Mouse (Mus musculus) neural tube, embryonic 13.5 days (tissue): ENCODE data around the gene Arhgdia. TPM values are rescaled to one million over a fixed set of nuclear protein-coding genes. Genes with fewer than 3 reads are reported as not detected.
A peak's percentile ranks its signal among the peaks of the same experiment; 100 is the strongest.
"Not testable (repeated sequence)": the region's sequence is repeated elsewhere in the genome, so short reads cannot be mapped to it uniquely, and the experiment has no call there.

Source experiments
- ATAC-seq: fragments of 200-750 bp; cut with Nextera tagmentation; 2 replicates; pipeline ENCODE4 v1.8.0; 2017; ENCODE audit warnings: low read depth, mild to moderate bottlenecking, moderate TSS enrichment, moderate library complexity
- H3K27ac ChIP-seq: fragments of 300-500 bp; sonication (generic); replicated peaks from 2 replicates; pipeline ENCODE4 v1.5.1; 2015; ENCODE audit warnings: moderate library complexity, mild to moderate bottlenecking, inconsistent platforms
- H3K27me3 ChIP-seq: fragments of 300-500 bp; sonication (generic); 2 replicates; pipeline ENCODE4 v1.6.1; 2015; ENCODE audit warnings: mild to moderate bottlenecking, inconsistent platforms
- H3K36me3 ChIP-seq: fragments of 300-500 bp; sonication (generic); 2 replicates; pipeline ENCODE4 v1.6.1; 2015; ENCODE audit warnings: mild to moderate bottlenecking, inconsistent platforms
- H3K4me1 ChIP-seq: fragments of 300-500 bp; sonication (generic); replicated peaks from 2 replicates; pipeline ENCODE4 v1.6.1; 2015; ENCODE audit warnings: inconsistent platforms
- H3K4me2 ChIP-seq: fragments of 300-500 bp; sonication (generic); 2 replicates; pipeline ENCODE4 v1.6.1; 2015; ENCODE audit warnings: inconsistent platforms, mild to moderate bottlenecking, moderate library complexity
- H3K4me3 ChIP-seq: fragments of 300-500 bp; sonication (generic); 2 replicates; pipeline ENCODE4 v1.5.1; 2015; ENCODE audit warnings: mild to moderate bottlenecking, inconsistent platforms
- H3K9ac ChIP-seq: fragments of 300-500 bp; sonication (generic); 2 replicates; pipeline ENCODE4 v1.6.1; 2015; ENCODE audit warnings: moderate library complexity, mild to moderate bottlenecking, inconsistent platforms
- H3K9me3 ChIP-seq: fragments of 300-500 bp; sonication (generic); 2 replicates; pipeline ENCODE4 v1.6.1; 2016; ENCODE audit warnings: inconsistent platforms
- WGBS: fragments of 180-500 bp; shearing (Covaris S2); methylation state at CpG from one replicate; pipeline ENCODE4 v1.1.7; 2015; 5-methylcytosine and 5-hydroxymethylcytosine counted together
- polyA plus RNA-seq: library from polyadenylated mRNA; unstranded; fragments of >200 nt; fragmentation: Nextera tagmentation; extraction: Ambion mirVana; gene quantifications from 2 replicates; pipeline ENCODE4 v1.2.1, GENCODE M21; 2015

Arhgdia gene
- polyA plus RNA-seq, 1 experiment from 2014 or later: 543 TPM

DNA sequence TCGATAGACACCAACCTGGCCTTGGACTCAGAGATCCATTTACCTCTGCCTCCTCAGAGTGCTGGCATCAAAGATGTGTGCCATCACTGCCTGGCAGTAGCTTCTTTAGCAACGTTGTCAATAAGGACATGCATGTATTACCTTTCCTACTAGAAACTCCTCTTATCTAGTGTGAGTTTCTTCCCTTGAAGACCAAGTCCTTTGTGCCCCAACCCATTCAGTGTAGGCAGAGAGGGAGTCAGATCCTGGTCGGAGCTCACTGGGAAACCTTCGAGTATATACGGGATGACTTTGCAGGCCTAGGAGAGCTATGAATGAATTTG is 7.2 kb downstream of the Arhgdia start:
- Histone ChIP-seq H3K27ac (peak overlapping the region; percentile 90; the same call in 1 of the 2 replicates), H3K36me3 (peaks cover 47% of the 10 kb centered on the region), H3K4me2 (peak overlapping the region; percentile 90), H3K27me3 (no peaks in the 10 kb centered on the region), H3K9me3 (no peaks in the 10 kb centered on the region), H3K4me1 (peaks cover 40% of the 10 kb centered on the region), H3K9ac (peak overlapping the region; percentile 84), H3K4me3 (peak overlapping the region; percentile 89)
- no peak for ATAC-seq
- WGBS: 41% methylated on average over 5 of the region's 5 CpGs

DNA sequence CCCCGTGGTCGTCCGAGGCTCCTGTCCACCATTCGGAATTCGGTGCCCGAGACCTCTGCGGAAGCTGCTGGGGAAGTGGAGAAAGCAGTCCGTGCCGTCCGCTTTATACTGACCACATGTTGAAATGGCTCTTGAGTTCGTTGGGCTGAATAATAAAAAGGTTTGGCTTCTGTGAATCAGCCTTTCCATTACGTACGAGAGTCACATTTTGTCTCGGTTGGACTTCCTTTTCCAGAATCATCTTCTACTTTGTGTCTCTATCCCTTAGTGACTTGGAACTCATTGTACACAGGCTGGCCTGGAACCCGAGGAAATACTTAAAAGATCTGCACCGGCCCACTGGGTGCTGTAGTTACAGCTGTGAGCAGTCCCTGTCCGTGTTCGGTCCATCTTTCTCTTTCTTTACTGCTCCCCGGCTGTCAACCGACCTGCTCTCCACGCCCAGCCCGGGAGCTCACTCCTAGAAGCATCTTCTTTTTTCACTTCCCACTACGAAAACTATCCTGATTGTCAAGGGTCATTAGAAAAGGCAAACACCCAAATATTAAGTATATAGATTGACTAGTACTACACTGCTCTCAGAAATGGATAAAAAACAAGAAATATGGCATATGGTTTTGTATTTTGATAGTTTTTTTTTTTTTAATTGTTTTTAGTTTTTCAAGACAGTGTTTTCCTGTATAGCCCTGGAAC is 7.7 kb downstream of the Arhgdia start:
- no peak; the same call in 1 of the 2 replicates for ATAC-seq
- WGBS: under 1% methylated on average over 23 of the region's 23 CpGs
- peaks cover 46% of the 10 kb centered on the region for H3K36me3 ChIP-seq
- peaks cover 35% of the 10 kb centered on the region for H3K4me1 ChIP-seq
- peak overlapping the region; percentile 89 for H3K4me3 ChIP-seq
- peak overlapping the region; percentile 90 for H3K27ac ChIP-seq
- peak overlapping the region; percentile 84 for H3K9ac ChIP-seq
- no peaks in the 10 kb centered on the region for H3K27me3 ChIP-seq
- peak overlapping the region; percentile 90 for H3K4me2 ChIP-seq
- H3K9me3 ChIP-seq: no peaks in the 10 kb centered on the region

DNA sequence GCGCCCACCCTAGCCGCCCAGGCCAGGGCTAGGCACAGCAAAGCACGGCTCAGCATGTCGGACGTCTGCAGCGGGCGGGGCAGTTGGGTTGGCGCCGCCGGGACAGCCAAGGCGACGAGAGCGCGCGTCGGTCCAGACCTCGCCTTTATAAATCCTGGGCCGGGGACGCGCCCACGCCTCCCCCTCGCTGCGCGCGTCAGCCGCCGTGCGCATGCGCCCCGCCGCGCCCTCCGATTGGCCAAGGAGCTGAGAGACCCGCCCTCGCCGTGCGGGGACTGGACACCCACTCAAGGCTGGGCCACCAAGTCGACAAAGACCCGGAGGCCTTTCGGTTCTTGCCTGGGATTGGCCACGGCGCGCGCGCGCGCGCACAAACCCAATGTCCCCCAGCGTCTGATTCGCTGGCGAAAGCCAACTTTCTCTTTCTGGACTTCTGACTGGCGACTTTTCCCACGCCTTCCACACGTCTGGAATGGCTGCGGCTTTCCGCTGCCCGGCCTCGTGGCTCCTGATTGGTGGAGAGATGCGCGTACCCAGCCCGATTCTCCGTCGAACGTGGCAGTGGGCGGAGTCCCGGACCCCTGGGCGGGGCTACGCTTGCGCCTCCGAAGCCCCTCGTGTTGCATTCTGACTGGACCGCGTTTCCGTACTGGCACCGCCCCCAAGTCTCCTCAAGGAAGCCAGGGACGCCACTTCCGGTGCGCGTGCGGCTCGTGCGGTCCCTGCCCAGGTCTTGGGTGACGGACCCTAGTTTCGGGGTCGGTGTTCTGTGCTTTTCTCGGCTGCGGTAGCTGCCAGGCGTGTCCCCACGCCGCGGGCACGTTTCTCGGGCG is 8.5 kb downstream of the Arhgdia start, which contains the start of gene P4hb:
P4hb (minus strand) TSS at position 502 of the 833 bp plus-strand sequence.
- peak; percentile 98 for ATAC-seq
- H3K27me3 ChIP-seq: no peaks in the 10 kb centered on the region
- peak within 1 kb of the TSS; percentile 90 for H3K27ac ChIP-seq
- peaks cover 30% of the 10 kb centered on the region for H3K4me1 ChIP-seq
- peak within 1 kb of the TSS; percentile 89 for H3K4me3 ChIP-seq
- peak within 1 kb of the TSS; percentile 96 for H3K9ac ChIP-seq
- peaks cover 46% of the 10 kb centered on the region for H3K36me3 ChIP-seq
- peak within 1 kb of the TSS; percentile 90 for H3K4me2 ChIP-seq
- WGBS: under 1% methylated on average over 94 of the region's 94 CpGs
- no peaks in the 10 kb centered on the region for H3K9me3 ChIP-seq

DNA sequence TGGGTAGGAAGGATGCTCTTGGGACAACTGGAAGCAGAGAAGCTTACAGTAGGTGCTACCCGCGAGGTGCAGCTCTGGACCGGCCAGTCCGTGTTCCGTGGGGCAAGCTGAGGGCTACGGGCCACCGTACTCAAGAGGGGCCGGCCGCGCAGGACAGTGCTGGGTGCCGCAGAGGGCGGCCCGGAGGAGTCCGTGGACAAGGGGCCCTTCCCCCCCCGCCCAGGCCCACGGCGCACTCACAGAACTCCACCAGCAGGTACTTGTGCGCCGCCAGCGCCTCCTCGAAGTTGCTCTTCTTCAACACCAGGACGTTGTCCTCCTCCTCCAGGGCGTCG is 9.0 kb downstream of the Arhgdia start:
- ATAC-seq: peak; percentile 51; the same call in 1 of the 2 replicates
- no peaks in the 10 kb centered on the region for H3K9me3 ChIP-seq
- peaks cover 46% of the 10 kb centered on the region for H3K36me3 ChIP-seq
- WGBS: under 1% methylated on average over 24 of the region's 24 CpGs
- H3K27ac ChIP-seq: peak overlapping the region; percentile 90
- peak overlapping the region; percentile 89 for H3K4me3 ChIP-seq
- peak overlapping the region; percentile 90 for H3K4me2 ChIP-seq
- no peaks in the 10 kb centered on the region for H3K27me3 ChIP-seq
- H3K9ac ChIP-seq: peak overlapping the region; percentile 96
- peaks cover 30% of the 10 kb centered on the region for H3K4me1 ChIP-seq

DNA sequence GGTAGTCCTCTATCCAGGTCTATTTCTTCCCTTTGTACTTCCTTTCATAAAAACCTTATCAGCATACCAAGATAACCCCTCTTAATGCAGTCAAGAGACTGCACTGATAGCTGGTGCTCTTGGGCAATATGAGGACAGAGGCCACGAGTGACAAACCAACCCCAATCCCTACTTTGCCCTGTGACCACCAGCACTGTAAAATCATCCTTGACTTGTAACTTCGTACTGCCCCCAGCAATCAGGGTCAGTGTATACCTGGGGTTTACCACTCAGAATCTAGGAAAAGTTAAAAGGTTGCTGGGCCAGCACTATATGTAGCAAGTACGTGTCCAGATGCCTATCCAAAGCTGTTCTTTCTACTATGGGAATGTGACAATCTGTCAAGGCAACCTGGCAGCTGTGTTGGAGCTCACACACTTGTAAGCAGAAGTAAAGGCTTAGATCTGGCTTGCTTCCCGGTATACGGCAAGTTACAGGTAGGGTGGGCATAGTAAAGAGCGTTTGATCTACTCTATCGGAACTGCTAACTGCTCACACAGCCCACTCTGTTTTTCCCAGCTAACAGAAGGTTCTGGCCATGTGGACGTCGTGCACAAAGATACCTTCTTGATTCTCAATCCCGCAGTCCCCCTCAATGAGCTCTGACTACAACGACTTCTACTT is 9.5 kb downstream of the Arhgdia start:
- H3K36me3 ChIP-seq: peaks cover 46% of the 10 kb centered on the region
- H3K27me3 ChIP-seq: no peaks in the 10 kb centered on the region
- H3K4me3 ChIP-seq: peak overlapping the region; percentile 89
- H3K4me1 ChIP-seq: peaks cover 30% of the 10 kb centered on the region
- H3K9ac ChIP-seq: peak overlapping the region; percentile 96
- H3K27ac ChIP-seq: peak overlapping the region; percentile 90
- H3K9me3 ChIP-seq: no peaks in the 10 kb centered on the region
- peak overlapping the region; percentile 90 for H3K4me2 ChIP-seq
- no peak for ATAC-seq
- whole genome bisulfite sequencing: 17% methylated on average over 11 of the region's 11 CpGs

DNA sequence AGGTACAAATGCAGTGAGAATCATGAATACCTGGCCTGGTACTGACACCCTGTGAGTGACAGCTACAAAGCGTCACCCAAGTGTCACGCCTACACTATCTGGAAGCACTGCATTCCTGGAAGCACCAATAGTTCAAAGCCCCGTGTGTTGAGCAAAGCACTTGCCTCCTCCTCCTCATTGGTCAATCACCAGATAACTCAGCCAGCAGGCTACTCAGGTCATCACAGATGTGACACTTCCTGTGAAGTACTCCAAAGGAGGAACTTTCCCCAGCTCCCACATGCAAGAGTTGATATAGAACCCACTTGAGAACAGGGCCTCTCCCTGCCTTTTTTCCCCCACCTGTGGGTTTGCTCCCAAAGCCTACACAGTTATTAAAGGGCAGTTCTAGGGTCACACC is 10.3 kb downstream of the Arhgdia start:
- Histone ChIP-seq H3K27me3 (no peaks in the 10 kb centered on the region), H3K4me2 (peak overlapping the region; percentile 90), H3K27ac (no peak overlapping the region), H3K36me3 (peaks cover 51% of the 10 kb centered on the region), H3K9me3 (no peaks in the 10 kb centered on the region), H3K4me1 (peaks cover 30% of the 10 kb centered on the region), H3K9ac (peak overlapping the region; percentile 96), H3K4me3 (peak overlapping the region; percentile 89)
- ATAC-seq: no peak
- 83% methylated on average over 3 of the region's 3 CpGs for WGBS

DNA sequence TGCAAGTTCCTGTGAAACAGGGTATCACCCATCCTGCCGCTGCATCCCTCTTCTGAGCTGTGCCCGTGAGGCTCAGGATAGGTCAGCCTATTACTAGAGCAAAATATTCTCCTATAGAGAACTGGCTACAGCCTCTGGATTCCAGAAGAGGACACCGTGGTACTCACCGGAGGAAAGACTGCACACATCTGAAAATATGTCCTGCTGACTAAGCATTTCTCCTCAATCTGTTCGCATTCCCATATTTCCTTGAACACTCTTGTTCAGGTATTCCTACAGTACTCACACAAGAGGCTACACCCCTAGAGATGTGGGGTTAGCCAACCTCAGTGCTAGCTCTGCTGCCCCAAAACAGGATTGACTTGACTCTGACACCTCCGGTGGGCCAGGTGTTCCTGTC is 13.1 kb downstream of the Arhgdia start:
- H3K27ac ChIP-seq: no peak overlapping the region
- H3K4me3 ChIP-seq: no peak overlapping the region
- H3K9ac ChIP-seq: no peak overlapping the region
- H3K4me2 ChIP-seq: no peak overlapping the region
- peaks cover 78% of the 10 kb centered on the region for H3K36me3 ChIP-seq
- 94% methylated on average over 6 of the region's 6 CpGs for WGBS
- H3K4me1 ChIP-seq: peaks cover 16% of the 10 kb centered on the region
- no peaks in the 10 kb centered on the region for H3K27me3 ChIP-seq
- ATAC-seq: no peak
- no peaks in the 10 kb centered on the region for H3K9me3 ChIP-seq

DNA sequence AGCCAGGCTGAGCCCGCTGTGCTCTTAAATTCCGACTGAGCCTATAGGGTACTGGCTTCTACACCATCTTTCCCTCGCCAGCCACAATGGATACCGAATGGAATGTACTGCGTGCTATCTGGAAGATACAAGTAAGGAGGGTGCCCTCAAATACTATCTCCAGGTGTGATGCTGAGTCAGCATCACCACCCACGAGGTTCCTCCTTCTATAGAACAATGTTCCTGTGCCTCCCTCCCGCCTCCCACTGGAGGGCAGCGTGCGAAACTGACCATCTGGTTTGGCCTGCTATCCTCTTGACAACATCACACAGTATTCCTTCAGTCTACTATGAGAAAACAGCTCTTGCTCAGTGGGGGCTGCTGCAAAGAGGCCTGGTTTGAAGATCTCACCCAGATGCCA is 16.3 kb downstream of the Arhgdia start:
- no peak overlapping the region for H3K27ac ChIP-seq
- no peak for ATAC-seq
- no peak overlapping the region for H3K9ac ChIP-seq
- no peak overlapping the region for H3K4me2 ChIP-seq
- 83% methylated on average over 9 of the region's 9 CpGs for WGBS
- H3K4me3 ChIP-seq: no peak overlapping the region
- H3K4me1 ChIP-seq: no peaks in the 10 kb centered on the region
- peaks cover 97% of the 10 kb centered on the region for H3K36me3 ChIP-seq
- no peaks in the 10 kb centered on the region for H3K27me3 ChIP-seq
- no peaks in the 10 kb centered on the region for H3K9me3 ChIP-seq

DNA sequence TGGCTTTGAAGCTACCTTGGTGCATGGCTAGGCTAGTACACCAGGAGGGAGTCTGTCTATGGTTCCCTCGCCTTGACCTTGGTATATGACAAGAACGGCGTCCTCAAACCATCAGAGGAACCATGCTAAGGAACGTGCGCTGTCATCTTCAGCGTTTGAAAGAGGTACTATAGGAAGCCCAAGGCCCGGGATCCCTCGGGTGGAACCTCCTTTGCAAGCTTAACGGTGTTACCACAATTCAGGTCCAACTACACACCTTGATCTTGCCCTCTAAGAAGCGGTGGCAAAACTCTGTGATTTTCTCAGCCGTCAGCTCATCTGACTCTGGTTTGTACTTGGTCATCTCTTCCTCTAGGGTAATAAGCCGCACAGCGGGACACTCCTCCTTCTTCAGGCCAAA is 18.5 kb downstream of the Arhgdia start:
- Histone ChIP-seq H3K9ac (no peak overlapping the region), H3K4me2 (no peak overlapping the region), H3K27ac (no peak overlapping the region), H3K36me3 (peaks cover 94% of the 10 kb centered on the region), H3K4me3 (no peak overlapping the region), H3K27me3 (no peaks in the 10 kb centered on the region), H3K4me1 (no peaks in the 10 kb centered on the region), H3K9me3 (no peaks in the 10 kb centered on the region)
- 96% methylated on average over 13 of the region's 13 CpGs for WGBS
- no peak for ATAC-seq

DNA sequence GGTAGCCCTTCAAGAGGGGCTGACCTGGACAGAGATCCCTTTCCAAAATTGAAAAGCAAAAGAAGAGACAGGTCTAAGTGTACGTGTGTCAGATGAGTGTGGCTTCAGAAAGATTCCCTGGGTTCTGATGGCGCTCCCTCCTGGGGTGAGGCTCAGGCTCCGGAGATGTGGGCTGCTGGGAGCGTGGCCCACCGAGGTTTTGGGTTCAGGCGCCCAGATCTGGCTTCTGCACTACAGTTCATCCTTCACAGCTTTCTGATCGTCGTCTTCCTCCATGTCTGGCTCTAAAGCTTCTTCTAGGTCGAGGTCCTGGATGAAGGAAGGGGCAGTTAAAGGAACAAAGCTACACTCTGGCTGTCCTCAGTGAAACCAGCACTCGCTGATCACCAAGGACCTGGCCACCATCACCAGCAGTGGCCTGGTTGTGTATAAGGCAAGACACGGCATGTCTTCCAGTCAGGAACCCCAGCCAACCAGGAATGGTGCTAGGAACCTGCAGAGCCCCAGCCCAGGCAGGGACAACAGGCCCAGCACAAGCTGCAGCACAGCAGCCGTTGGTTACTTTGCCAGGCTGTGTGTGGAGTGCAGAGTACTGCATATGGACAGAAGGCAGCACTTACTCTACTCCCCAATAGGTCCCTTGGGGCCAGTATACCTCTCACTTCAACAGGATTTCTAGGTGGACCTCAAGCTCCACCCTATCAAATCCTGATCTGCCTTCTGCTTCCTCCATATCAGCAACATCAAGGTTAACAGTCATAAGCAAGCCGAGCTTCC is 20.3 kb downstream of the Arhgdia start:
- no peaks in the 10 kb centered on the region for H3K27me3 ChIP-seq
- 95% methylated on average over 13 of the region's 13 CpGs for WGBS

DNA sequence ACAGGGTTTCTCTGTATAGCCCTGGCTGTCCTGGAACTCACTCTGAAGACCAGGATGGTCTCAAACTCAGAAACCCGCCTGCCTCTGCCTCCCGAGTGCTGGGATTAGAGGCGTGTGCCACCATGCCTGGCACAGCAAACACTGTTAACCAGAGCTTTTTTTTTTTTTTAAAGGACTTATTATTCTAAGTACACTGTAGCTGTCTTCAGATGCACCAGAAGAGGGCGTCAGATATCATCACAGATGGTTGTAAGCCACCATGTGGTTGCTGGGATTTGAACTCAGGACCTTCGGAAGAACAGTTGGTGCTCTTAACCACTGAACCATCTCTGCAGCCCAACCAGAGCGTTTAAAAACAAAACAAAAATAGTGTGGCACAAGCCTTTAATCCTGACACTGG is 22.6 kb downstream of the Arhgdia start:
- ATAC-seq, H3K9me3 ChIP-seq, H3K4me1 ChIP-seq, H3K27me3 ChIP-seq, H3K9ac ChIP-seq, H3K4me2 ChIP-seq, H3K4me3 ChIP-seq, H3K27ac ChIP-seq: not testable (repeated sequence)
- 89% methylated on average over 6 of the region's 6 CpGs for WGBS
- H3K36me3 ChIP-seq: peaks cover 54% of the 10 kb centered on the region

More for the DNA sequence above, 20.3 kb downstream of the Arhgdia start:
- H3K27ac ChIP-seq: no peak overlapping the region
- H3K4me2 ChIP-seq: no peak overlapping the region
- H3K36me3 ChIP-seq: peaks cover 76% of the 10 kb centered on the region
- no peaks in the 10 kb centered on the region for H3K9me3 ChIP-seq
- H3K4me1 ChIP-seq: no peaks in the 10 kb centered on the region
- no peak overlapping the region for H3K9ac ChIP-seq
- no peak for ATAC-seq
- H3K4me3 ChIP-seq: no peak overlapping the region
